Mouse (Mus musculus) cortical plate, adult 2 months (tissue): ENCODE results near the gene Trappc2l.

Experiments used
- CTCF ChIP-seq: fragments of 200-500 bp; IDR thresholded peaks from 2 replicates; pipeline ENCODE4 v1.5.1; 2011; ENCODE audit warnings: mild to moderate bottlenecking, control low read depth, low read length; ENCODE audit not compliant: insufficient read depth; ENCODE audit errors: extremely low read depth
- POLR2A ChIP-seq: fragments of 200-500 bp; IDR thresholded peaks from 2 replicates; pipeline ENCODE4 v1.6.1; 2011; ENCODE audit warnings: mild to moderate bottlenecking, low read length, control low read depth; ENCODE audit not compliant: insufficient read depth; ENCODE audit errors: extremely low read depth

DNA sequence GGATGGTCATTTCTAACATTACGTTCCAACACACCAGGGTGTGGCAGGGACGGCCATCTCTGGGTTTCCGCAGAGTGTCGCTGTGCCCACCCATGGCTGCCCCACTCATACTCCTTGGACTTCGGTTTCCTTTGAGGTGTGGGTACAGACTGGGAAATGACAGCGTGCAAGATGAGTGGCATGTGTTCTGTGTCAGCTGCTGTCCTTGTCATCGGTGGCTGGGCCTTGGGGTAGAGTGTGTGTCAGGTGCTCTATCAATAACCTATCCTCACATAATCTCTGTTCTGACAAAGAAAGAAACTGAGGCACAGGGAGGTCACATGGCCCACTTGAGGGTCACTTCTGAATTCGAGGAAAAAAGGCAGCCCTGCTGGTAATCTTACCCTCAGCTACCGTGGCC, 25.8 kb downstream of the Trappc2l start:
- TF ChIP-seq POLR2A (no peak), CTCF (no peak)
